Mouse (Mus musculus) layer of hippocampus, adult 9-10 months (tissue): ENCODE measurements at regions not wholly inside any gene's neighbourhood (a gene's known extent, or its start where the extent isn't known, plus 50 kb on each side); places are given as distances from the start of the nearest gene placed in this dataset.

Experiments
- DNase-seq: peaks from one replicate; pipeline ENCODE4 v3.0.0; 2022; ENCODE audit warnings: low spot score

GRCm38 (mm10) chr17:84028157-84028970, 159.4 kb downstream of the Zfp36l2 start:
- DNase-seq, result peak; percentile 59

- DNase-seq, result no peak
Measured at GRCm38 (mm10) chr17:84027275-84027674, 160.5 kb downstream of the Zfp36l2 start.

DNA sequence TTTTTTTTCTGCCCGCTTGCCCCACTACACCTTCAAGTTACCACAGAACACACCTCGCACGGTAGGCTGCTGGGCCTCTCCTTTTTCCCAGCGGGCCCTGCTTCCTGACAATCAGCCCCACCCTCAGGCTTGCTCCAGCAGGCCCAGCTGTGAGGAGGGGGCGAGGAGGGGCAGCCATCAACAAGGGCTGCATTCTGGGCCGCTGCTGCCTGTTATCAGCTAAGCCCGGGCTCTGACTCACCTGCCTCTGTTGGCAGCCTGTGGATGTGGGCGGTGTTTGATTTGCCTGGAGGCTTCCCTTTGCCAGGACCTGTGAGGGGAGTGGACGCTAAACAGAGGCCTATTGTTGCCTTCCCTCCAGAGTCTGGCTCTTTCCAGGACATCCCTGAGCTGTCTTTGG, 161.6 kb downstream of the Zfp36l2 start:
- DNase-seq, result no peak

DNA sequence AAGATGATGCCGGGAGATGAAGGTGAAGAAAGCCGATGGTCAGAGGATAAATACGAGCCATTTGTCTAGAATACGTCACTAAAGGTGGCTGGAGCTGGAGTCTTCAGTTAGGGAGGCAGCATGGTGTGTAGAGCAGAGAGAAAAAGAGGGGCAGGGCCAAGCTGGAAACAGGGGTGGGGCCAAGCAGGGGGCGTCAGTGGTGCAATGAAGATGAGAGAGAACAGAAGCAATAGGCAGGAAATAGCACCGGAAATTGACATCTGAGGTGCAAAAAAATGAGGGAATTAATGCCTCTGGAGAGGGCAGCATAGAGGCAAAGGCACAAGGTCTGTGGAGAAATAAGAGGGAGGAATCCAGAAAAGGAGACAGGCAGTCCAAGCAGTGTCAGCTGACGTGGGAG, 165.4 kb downstream of the Zfp36l2 start:
- no peak for DNase-seq

DNA sequence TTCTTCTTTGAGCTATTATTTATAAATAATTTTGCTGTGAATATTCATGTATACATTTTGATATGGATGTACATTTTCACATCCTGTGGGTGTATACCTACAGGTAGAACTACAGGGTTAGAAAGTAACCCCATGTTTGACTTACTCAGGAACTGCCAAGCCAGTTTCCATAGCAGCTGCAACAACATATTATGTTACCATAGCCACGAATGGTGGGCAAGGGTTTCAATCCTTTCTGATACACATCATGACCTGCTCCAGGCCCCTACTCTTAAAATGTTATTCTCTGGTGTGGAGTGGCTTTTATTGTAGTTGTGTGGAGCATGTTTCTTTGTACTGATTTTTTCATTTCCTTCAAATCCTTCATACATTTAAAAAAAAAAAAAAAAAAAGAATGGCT, 168.9 kb downstream of the Zfp36l2 start:
- DNase-seq, result no peak

DNA sequence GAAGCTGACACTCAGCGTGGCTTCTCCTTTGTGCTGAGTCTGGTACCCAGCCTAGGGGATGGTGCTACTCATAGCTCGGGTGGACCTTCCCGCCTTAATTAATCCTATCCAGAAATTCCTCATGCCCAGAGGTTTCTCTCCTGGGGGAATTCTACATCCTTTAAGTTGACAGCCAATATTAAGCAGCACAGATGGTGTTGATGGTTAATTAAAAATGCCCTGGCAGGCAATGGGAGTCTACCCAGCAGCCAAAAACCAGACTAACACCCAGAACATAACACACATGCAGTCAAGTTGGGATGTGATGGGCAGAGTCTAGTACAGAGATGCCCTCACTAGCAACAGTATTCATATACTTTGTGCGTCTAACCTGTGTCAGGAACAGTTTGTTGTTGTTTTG, 169.9 kb downstream of the Zfp36l2 start:
- no peak for DNase-seq

DNA sequence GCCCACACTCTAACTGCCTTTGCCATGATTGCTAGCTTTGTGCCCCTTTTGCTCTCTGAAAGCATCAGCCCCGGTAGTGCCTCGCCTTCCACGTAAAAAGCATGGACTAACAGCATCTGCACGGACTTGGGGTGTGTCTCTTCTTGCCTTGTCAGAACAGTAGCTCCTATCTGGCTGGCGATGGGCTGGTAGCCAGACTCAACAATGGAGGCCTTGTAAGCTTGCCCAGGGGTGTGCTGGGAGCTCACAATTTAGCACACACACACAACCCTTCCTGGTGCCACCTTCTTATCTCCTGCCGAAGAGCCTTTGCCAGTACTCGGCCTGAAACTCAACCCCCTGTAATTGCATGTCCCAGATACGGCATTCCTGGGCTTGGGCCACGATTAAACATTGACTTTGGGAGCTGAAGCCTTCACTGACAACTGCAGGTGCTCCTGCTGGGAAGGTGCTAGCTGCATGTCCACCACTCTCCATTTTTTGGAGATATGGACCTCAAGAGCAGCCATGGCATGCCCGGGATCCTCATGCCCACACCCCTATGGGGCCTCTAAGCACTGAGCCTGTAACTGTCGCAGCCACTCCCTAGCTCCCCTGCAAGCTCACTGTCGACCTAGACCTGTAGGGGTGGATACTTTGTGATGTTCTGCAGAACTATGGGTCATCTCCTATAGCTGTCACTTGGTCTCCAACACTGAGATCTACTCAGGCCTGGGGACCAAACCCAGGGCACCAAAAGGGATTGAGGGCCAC, 166.7 kb upstream of the Haao start:
- DNase-seq, result no peak

GRCm38 (mm10) chr17:84010492-84011060, 162.8 kb upstream of the Haao start:
- DNase-seq, result no peak

DNA sequence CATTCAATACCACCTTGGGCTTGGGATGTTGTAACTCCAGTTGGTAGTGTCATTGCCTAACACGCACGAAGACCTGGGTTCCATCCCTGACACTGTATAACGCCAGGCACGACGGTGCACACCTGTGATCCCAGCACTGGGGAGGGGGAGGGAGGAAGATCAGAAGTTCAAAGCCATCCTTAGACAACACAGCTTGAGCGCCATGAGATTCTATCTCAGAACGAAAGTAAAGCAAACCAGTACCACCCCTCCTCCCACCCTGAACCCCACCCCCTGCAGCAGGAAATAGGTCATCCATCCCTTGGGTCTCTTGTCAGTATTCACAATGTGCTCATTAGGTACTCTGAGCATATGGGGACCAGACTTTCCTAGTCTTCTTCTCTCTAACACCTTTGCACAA, 162.2 kb upstream of the Haao start:
- DNase-seq, result no peak

GRCm38 (mm10) chr17:84009194-84009593, 161.4 kb upstream of the Haao start:
- DNase-seq, result no peak

- no peak for DNase-seq
Measured at GRCm38 (mm10) chr17:84008682-84009052, 160.9 kb upstream of the Haao start.

- DNase-seq, result no peak
Measured at GRCm38 (mm10) chr17:84008035-84008681, 160.4 kb upstream of the Haao start.

- DNase-seq, result no peak
Measured at GRCm38 (mm10) chr17:84006748-84007147, 159.0 kb upstream of the Haao start.

- DNase-seq, result no peak
Measured at GRCm38 (mm10) chr17:84004237-84004636, 156.5 kb upstream of the Haao start.

DNA sequence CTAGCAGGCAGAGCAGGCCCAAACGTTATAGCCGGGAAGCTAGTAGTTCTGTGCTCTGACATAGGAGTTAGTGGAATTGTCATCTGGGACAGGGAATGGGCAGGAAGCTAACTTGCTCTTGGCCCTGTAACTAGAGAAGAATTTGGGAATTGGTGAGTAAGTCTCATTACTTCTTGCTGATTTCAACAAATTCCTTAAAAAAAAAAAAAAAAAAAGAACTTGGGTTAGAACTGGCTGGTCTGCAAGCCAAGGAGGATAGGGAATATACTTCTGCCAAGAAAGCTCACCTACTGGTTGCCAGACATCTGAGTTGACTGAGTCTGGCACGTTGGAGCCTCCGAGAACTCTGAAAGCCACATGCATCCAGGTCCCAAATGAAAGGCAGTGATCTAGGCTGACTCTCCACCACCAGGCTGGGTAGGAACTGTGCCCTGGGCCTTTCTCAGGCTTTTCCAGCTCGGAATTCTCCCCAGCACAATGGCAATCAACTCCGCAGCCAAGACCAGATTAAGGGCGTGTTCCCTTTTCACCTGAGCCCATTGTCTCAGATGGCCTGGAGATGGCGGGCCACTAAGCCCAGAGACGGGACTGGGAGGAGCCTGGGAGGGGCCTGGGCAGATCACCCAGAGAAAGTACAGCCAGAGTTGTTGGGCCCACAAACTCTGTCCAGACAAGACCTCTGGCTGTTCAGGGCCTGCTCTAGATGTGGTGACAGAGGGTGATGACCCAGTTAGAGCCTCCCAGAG, 155.9 kb upstream of the Haao start:
- DNase-seq, result no peak

- no peak for DNase-seq
Measured at GRCm38 (mm10) chr17:84002939-84003338, 155.2 kb upstream of the Haao start.

DNA sequence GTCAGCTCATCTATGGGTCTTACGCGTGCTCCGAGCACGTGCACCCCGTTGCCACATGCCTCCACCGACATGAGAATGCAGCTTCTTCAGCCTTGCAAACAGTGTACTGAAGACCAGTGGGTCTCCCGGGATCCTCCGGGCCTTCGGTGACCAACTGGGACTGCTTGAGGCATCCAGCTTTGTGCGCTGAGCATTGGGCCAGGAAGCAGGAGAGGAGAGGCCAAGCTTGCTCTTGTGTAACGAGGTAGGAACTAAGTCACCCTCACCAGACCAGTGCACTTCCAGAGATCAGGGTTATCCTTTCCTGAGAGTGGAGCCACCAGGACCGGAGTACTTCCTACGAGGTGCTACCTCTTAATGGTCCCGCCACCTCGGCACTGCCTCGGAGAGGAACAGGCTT, 154.6 kb upstream of the Haao start:
- no peak for DNase-seq

GRCm38 (mm10) chr17:84000115-84000514, 152.4 kb upstream of the Haao start:
- no peak for DNase-seq

- DNase-seq, result no peak
Measured at GRCm38 (mm10) chr17:83998972-83999545, 151.3 kb upstream of the Haao start.

DNA sequence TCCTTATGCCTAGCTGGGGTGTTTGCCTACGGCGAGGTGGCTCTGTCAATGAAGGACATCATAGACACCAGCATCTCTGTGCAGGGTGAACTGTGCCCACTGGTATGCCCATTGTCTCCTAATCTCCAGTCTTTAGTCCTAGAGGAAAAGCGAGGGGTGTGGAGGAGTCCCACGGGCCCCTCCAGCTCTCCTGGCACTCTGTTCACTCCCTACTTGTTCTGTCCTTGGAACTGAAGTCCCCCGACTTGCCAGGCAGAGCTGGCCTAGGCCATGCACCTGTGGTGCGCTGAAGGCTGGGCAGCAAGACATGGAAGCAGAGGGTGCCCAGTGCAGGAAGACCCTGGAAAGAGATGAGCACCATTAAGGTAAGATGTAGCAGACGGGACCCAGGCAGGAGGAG, 150.6 kb upstream of the Haao start:
- no peak for DNase-seq

DNA sequence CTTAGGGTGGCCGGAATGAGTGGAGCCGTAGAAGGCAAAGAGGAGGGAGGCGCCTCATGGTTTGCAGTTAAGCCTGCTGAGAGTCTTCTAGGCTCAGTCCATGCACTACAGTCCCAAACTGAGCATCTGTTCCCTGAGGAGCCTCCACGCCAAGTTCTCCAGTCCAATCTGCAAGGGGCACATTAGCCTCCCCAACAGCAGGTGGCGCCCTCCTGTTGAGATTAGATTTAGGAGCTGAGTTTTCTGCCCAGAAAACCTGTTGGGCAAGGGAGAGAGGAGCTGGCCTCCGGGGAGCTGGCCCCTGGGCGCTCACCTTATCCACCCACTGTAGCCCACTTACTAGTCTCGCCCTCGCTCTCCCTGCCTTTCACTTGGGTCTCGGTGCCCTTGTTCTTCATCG, 150.0 kb upstream of the Haao start:
- peak; percentile 77 for DNase-seq

DNA sequence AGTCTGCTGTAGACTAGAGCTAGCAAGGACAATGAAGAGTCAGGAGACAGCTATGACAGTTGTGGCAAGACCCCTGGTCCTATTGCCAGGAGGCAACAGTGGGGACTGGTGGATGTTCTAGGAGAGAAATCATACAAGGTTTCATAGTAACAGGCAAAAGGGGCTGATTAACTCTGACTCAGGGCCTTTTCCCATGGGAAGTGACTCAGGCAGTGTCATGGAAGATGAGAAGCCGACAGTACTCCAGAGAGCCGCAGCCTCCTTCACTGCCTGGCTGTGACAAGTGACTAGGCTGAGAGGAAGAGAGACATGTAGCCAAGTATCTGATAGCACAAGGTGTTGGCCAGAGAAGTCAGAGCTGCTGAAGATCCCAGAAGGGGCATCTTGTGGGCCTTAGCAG, 145.3 kb upstream of the Haao start:
- DNase-seq, result no peak
